Mouse (Mus musculus): ENCODE results near the gene Itprid2. TPM values are rescaled to one million over a fixed set of nuclear protein-coding genes. Genes with fewer than 3 reads are reported as not detected.

The Itprid2 gene
- total and polyA plus RNA-seq, 3 experiments: 9.0 to 21.5 TPM; not detected in 1

GRCm38 (mm10) chr2:79610894-79611293 lies 24.3 kb upstream of the Itprid2 start (continued):
- TF ChIP-seq UBTF (IDR thresholded peaks at IDR 0.05; ENCODE audit: borderline replicate concordance, insufficient read depth, low read depth, low read length) (no peak), NRF1 (IDR thresholded peaks at IDR 0.05; ENCODE audit: insufficient read depth, low read depth, low read length, poor library complexity, severe bottlenecking) (no peak), USF2 (IDR thresholded peaks at IDR 0.05; ENCODE audit: borderline replicate concordance in 1 of 2, insufficient read depth in 1 of 2, low read depth in 1 of 2, low read length in 2 of 2) (no peak), CHD1 (IDR thresholded peaks at IDR 0.05; ENCODE audit: low read depth, low read length) (no peak), MAX (IDR thresholded peaks at IDR 0.05; ENCODE audit: low read length) (no peak), MYB (IDR thresholded peaks at IDR 0.05; ENCODE audit: low read depth, low read length) (no peak), POLR2AphosphoS5 (IDR thresholded peaks at IDR 0.05; ENCODE audit: borderline replicate concordance, low read depth, low read length) (no peak), RCOR1 (IDR thresholded peaks at IDR 0.05; ENCODE audit: low read depth, low read length) (peak; percentile 95), MXI1 (IDR thresholded peaks at IDR 0.05; ENCODE audit: low read depth, low read length) (0 out of 2 replicates have a peak, but pooled peaks have one; percentile 64), ZNF384 (IDR thresholded peaks at IDR 0.05; ENCODE audit: low read depth, low read length) (peak; percentile 99), CTCF (IDR thresholded peaks at IDR 0.05 in 2 of 3, conservative IDR thresholded peaks at IDR 0.05 in 1 of 3; ENCODE audit: control insufficient read depth in 1 of 3, insufficient read depth in 1 of 3, low read depth in 2 of 3, low read length in 3 of 3, poor library complexity in 1 of 3, severe bottlenecking in 1 of 3) (no peak)

DNA sequence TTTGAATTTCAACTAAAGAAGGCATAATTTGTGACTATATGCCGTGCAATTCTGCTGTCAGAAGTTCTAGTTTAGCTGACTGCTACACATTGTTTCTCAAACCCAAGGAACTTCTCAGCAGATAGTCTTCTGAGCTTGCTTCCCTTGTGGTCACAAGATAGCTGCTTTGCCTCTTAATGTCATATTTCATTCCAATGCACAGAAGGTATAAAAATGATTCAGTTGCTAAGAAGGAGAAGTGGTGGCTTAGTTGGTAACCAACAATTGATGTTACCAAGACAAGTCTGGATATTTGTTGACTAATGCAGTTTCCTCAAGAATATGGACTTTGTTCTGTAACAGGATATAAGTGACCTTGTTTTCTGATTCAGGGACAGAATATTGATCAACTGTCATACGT lies 17.0 kb upstream of the Itprid2 start:
- Histone ChIP-seq H3K9ac (ENCODE audit: control insufficient read depth, low read depth, low read length, poor library complexity, severe bottlenecking) (no peak overlapping the region), H3K36me3 (ENCODE audit: control insufficient read depth in 1 of 2, insufficient read depth in 2 of 2, low read length in 2 of 2) (peaks cover 0 to 3% of the 10 kb centered on the region in 2 experiments; a peak in 2 of 4 replicates), H3K9me3 (replicated peaks; ENCODE audit: insufficient read depth, low read length) (no peaks in the 10 kb centered on the region), H3K27me3 (ENCODE audit: control insufficient read depth in 1 of 2, insufficient read depth in 2 of 2, low read length in 2 of 2) (peaks cover 0 to 2% of the 10 kb centered on the region in 2 experiments; a peak in 2 of 4 replicates), H3K4me1 (ENCODE audit: control insufficient read depth in 1 of 2, insufficient read depth in 2 of 2, low read length in 2 of 2) (peaks cover 0 to 6% of the 10 kb centered on the region in 2 experiments; a peak in 2 of 4 replicates), H3K4me3 (ENCODE audit: control insufficient read depth in 1 of 2, insufficient read depth in 1 of 2, low read depth in 2 of 2, low read length in 2 of 2) (no peak overlapping the region), H3K27ac (ENCODE audit: control insufficient read depth, low read depth, low read length) (no peak overlapping the region), H3K79me2 (ENCODE audit: control insufficient read depth, insufficient read depth, low read length, poor library complexity) (no peaks in the 10 kb centered on the region)
- TF ChIP-seq USF2 (IDR thresholded peaks at IDR 0.05; ENCODE audit: borderline replicate concordance in 1 of 2, insufficient read depth in 1 of 2, low read depth in 1 of 2, low read length in 2 of 2) (no peak), CHD1 (IDR thresholded peaks at IDR 0.05; ENCODE audit: low read depth, low read length) (no peak), TBP (IDR thresholded peaks at IDR 0.05; ENCODE audit: low read depth, low read length) (no peak), BHLHE40 (IDR thresholded peaks at IDR 0.05; ENCODE audit: borderline replicate concordance, low read depth, low read length) (no peak), ZMIZ1 (IDR thresholded peaks at IDR 0.05; ENCODE audit: low read depth, low read length) (no peak), HCFC1 (IDR thresholded peaks at IDR 0.05; ENCODE audit: low read depth, low read length) (no peak), GATA1 (IDR thresholded peaks at IDR 0.05; ENCODE audit: low read depth, low read length) (no peak), SMC3 (IDR thresholded peaks at IDR 0.05; ENCODE audit: low read depth, low read length) (no peak), CTCF (IDR thresholded peaks at IDR 0.05 in 2 of 3, conservative IDR thresholded peaks at IDR 0.05 in 1 of 3; ENCODE audit: control insufficient read depth in 1 of 3, insufficient read depth in 1 of 3, low read depth in 2 of 3, low read length in 3 of 3, poor library complexity in 1 of 3, severe bottlenecking in 1 of 3) (no peak), MAZ (IDR thresholded peaks at IDR 0.05; ENCODE audit: low read depth, low read length) (no peak), MYC (IDR thresholded peaks at IDR 0.05; ENCODE audit: low read depth, low read length) (no peak), USF1 (IDR thresholded peaks at IDR 0.05; ENCODE audit: low read depth, low read length) (no peak), ETS1 (IDR thresholded peaks at IDR 0.05; ENCODE audit: low read depth, low read length) (no peak), TCF12 (IDR thresholded peaks at IDR 0.05; ENCODE audit: low read depth, low read length) (no peak), NRF1 (IDR thresholded peaks at IDR 0.05; ENCODE audit: insufficient read depth, low read depth, low read length, poor library complexity, severe bottlenecking) (no peak), ZKSCAN1 (IDR thresholded peaks at IDR 0.05; ENCODE audit: low read depth, low read length) (no peak), MYB (IDR thresholded peaks at IDR 0.05; ENCODE audit: low read depth, low read length) (no peak)
- DNase-seq (ENCODE audit: low read depth, low spot score): peak; percentile 39
